Mouse (Mus musculus) limb, embryonic 14.5 days (tissue): ENCODE measurements around the gene Ovol3. TPM values are rescaled to one million over a fixed set of nuclear protein-coding genes. Genes with fewer than 3 reads are reported as not detected.
"Not testable (repeated sequence)": the region's sequence is repeated elsewhere in the genome, so short reads cannot be mapped to it uniquely, and the experiment has no call there.

Experiments used
- ATAC-seq: fragments of 200-750 bp; cut with Nextera tagmentation; 2 replicates; pipeline ENCODE4 v1.8.0; 2017; ENCODE audit warnings: low read depth, moderate number of reproducible peaks, moderate TSS enrichment; ENCODE audit not compliant: low FRiP score
- DNase-seq: peaks from one replicate; pipeline ENCODE4 v3.0.0-alpha.2; 2015; ENCODE audit warnings: low spot score
- H3K27ac ChIP-seq: fragments of 300-500 bp; sonication (generic); replicated peaks from 2 replicates; pipeline ENCODE4 v1.5.1; 2014; ENCODE audit warnings: low read depth, mild to moderate bottlenecking, low read length, moderate library complexity, mixed read lengths
- H3K27me3 ChIP-seq: fragments of 300-500 bp; sonication (generic); 2 replicates; pipeline ENCODE4 v1.6.1; 2014; ENCODE audit warnings: low read length, mixed read lengths; ENCODE audit not compliant: control insufficient read depth, insufficient read depth
- H3K36me3 ChIP-seq: fragments of 300-500 bp; sonication (generic); 2 replicates; pipeline ENCODE4 v1.6.1; 2014; ENCODE audit warnings: mild to moderate bottlenecking, low read length, moderate library complexity, mixed read lengths; ENCODE audit not compliant: control insufficient read depth, insufficient read depth
- H3K4me1 ChIP-seq: fragments of 300-500 bp; sonication (generic); 2 replicates; pipeline ENCODE4 v1.6.1; 2014; ENCODE audit warnings: antibody characterized with exemption, low read length, mixed read lengths; ENCODE audit not compliant: control insufficient read depth, insufficient read depth
- H3K4me2 ChIP-seq: fragments of 300-500 bp; sonication (generic); replicated peaks from 2 replicates; pipeline ENCODE4 v1.6.1; 2014; ENCODE audit warnings: low read depth, mild to moderate bottlenecking, low read length, moderate library complexity; ENCODE audit not compliant: severe bottlenecking
- H3K4me3 ChIP-seq: fragments of 300-500 bp; sonication (generic); replicated peaks from 2 replicates; pipeline ENCODE4 v1.5.1; 2014; ENCODE audit warnings: low read length
- H3K9ac ChIP-seq: fragments of 300-500 bp; sonication (generic); 2 replicates; pipeline ENCODE4 v1.6.1; 2014; ENCODE audit warnings: mild to moderate bottlenecking, low read depth, low read length, moderate library complexity; ENCODE audit not compliant: severe bottlenecking
- H3K9me3 ChIP-seq: fragments of 300-500 bp; sonication (generic); 2 replicates; pipeline ENCODE4 v1.6.1; 2016; ENCODE audit warnings: low read length; ENCODE audit not compliant: control insufficient read depth
- POLR2A ChIP-seq: fragments of 200-500 bp; IDR thresholded peaks from 2 replicates; pipeline ENCODE4 v1.8.0; 2012; ENCODE audit warnings: inconsistent platforms, mild to moderate bottlenecking, moderate library complexity, borderline replicate concordance; ENCODE audit not compliant: insufficient read depth, insufficient read length; ENCODE audit errors: extremely low read depth
- WGBS: fragments of 180-500 bp; shearing (Covaris S2); extraction: QIAGEN DNeasy Blood & Tissue Kit; methylation state at CpG from one replicate; pipeline ENCODE4 v1.1.7; 2014; 5-methylcytosine and 5-hydroxymethylcytosine counted together
- polyA plus RNA-seq, 2 experiments: library from polyadenylated mRNA; depleted of rRNA in 1 of 2; stranded (reverse) in 1 of 2; unstranded in 1 of 2; fragments of >200 nt; fragmentation: Nextera tagmentation in 1 of 2; extraction: Ambion mirVana in 1 of 2; gene quantifications; 2 replicates each; pipeline versions ENCODE4 v1.2.1 to v1.2.3; 2012 to 2014

Ovol3 gene
- polyA plus RNA-seq, 2 experiments: 0.24 to 0.72 TPM

DNA sequence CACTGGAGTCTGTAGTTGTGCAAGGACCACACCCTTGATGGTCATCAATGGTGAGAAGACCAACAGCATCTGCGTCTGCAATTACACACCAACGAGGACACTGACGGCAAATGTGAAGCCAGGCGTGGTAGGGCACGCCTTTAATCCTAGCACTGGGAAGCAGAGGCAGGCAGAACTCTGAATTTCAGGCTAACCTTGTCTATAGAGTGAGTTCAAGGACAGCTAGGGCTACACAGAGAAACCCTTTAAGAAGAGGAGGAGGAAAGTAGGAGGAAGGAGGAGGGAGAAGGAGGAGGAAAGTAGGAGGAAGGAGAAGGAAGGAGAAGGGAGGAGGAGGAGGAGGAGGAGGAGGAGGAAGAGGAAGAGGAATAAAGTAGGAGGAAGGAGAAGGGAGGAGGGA, 30.0 kb upstream of the Ovol3 start:
- no peak for DNase-seq
- 91% methylated on average over 5 of the region's 5 CpGs for WGBS
- H3K9ac ChIP-seq: no peak overlapping the region
- ATAC-seq: no peak
- no peaks in the 10 kb centered on the region for H3K27me3 ChIP-seq
- peaks cover 9% of the 10 kb centered on the region; the same call in 1 of the 2 replicates for H3K36me3 ChIP-seq
- no peak overlapping the region for H3K4me2 ChIP-seq
- no peaks in the 10 kb centered on the region for H3K4me1 ChIP-seq
- no peaks in the 10 kb centered on the region for H3K9me3 ChIP-seq
- H3K4me3 ChIP-seq: no peak overlapping the region
- no peak for TF ChIP-seq POLR2A
- no peak overlapping the region for H3K27ac ChIP-seq

DNA sequence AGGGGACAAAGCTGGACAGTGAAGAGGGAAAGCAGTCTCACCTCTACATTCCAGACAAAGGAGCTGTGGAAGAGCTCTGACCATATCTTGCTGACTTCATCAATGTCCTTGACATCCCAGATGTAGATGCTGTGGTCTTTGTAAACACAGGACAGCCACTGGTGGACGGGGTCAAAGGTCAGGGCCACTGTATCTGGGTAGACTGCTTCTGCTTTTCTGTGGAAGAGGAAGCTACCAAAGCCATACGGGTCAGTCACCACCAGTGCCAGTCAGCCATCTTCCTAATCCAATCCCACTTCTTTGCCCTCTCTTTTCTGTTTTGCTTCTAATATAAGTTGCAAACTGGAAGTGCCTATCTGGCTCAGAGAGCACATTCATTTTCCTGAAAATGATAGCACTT, 29.5 kb upstream of the Ovol3 start:
- Histone ChIP-seq H3K27me3 (no peaks in the 10 kb centered on the region), H3K4me2 (no peak overlapping the region), H3K9me3 (no peaks in the 10 kb centered on the region), H3K4me1 (no peaks in the 10 kb centered on the region), H3K27ac (no peak overlapping the region), H3K36me3 (peaks cover 9% of the 10 kb centered on the region; the same call in 1 of the 2 replicates), H3K9ac (no peak overlapping the region), H3K4me3 (no peak overlapping the region)
- ATAC-seq (no peak), DNase-seq (no peak)
- 79% methylated on average over 2 of the region's 2 CpGs for WGBS
- no peak for TF ChIP-seq POLR2A

DNA sequence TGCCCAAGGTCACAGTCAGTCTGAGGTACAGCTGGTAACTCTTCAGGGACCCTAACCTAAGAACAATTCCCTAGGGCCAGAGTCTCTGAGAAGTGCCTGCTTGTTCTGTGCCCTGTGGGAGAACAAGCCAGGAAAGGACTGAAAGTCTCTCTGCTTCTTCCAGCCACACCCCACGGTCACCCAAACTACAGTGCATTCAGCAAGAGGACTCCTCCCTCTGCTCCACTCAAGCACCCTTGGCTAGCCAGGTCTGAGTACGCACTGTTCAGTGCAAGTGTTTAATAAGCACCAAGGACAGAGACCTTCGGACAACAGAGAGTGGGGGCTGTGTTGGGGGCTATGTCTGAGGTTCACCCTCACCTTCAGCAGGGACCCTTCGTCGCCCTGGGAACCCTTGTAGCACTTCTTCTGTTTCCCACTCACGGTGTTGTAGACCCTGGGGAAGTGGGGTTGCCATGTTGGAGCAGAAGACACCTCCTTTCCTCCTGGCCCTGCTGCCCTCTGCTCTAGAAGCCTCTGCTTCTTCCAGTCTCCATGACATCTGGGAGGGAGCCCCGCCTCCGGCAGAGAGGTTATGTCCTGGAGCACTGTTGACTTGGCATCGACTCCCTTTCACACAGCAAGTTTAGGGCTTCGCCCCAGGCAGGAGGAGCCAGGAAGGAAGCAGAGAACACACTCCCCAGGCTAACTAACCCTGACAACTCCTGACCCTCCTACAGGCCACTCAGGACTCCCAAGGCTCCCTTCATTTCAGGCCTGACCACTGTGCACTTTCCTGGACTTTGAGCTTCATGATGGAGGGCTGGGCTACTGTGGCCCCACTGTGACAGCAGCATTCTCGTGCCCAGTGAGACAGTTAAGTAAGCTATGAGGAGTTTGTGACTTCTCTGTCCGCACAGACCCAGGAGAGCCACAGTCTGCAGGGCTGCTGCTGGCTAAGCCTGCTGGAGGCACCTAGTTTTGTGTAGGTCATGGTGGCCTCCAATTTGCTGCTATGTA, 16.7 kb upstream of the Ovol3 start:
- Histone ChIP-seq H3K9me3 (no peaks in the 10 kb centered on the region), H3K27ac (no peak overlapping the region), H3K36me3 (peaks cover 3% of the 10 kb centered on the region; the same call in 1 of the 2 replicates), H3K4me1 (no peaks in the 10 kb centered on the region), H3K27me3 (no peaks in the 10 kb centered on the region), H3K4me3 (no peak overlapping the region), H3K9ac (no peak overlapping the region), H3K4me2 (no peak overlapping the region)
- ATAC-seq (no peak), DNase-seq (no peak)
- 78% methylated on average over 12 of the region's 12 CpGs for WGBS
- TF ChIP-seq POLR2A: no peak

DNA sequence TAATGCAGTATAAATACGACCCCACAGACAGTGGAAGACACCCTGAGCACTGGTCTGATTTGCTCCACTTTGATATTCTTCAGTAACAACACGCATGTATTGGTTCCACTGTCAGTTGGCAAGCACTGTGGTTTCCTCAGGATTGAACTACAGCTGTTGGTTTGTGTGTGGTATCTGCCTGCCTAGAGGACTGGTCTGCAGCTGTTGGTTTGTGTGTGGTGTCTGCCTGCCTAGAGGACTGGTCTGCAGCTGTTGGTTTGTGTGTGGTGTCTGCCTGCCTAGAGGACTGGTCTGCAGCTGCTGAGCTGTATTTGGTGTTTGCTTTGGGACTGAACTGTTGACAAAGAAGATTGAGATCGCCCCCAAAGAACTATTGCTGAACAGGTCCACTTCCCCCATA, 1.8 kb upstream of the Ovol3 start:
- peaks cover 34% of the 10 kb centered on the region for H3K36me3 ChIP-seq
- not testable (repeated sequence) for H3K4me2 ChIP-seq, H3K9ac ChIP-seq, H3K4me1 ChIP-seq, ATAC-seq, H3K4me3 ChIP-seq, H3K27me3 ChIP-seq, DNase-seq, H3K9me3 ChIP-seq, H3K27ac ChIP-seq
- WGBS: 77% methylated on average over 3 of the region's 3 CpGs

DNA sequence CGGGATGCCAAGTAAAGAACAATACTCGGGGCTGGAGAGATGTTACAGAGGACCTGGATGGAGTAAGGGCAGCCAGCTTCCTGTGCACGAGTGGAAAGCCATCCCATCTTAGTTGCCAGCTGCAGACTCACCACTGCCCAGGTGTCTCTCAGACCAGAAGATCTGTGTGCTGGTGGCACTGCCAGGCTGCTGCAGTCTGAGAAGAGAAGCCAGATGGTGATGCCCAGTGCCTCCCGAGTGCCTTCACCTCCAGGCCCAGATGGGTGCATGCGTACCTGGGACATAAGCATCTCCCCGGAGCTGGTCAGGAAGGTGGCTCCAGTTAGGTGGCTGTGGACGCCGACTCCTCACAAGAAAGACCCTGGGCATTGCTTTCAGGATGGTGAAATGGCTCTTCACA, 434 bp downstream of the Ovol3 start:
- ATAC-seq: no peak
- Histone ChIP-seq H3K27ac (no peak overlapping the region), H3K4me2 (no peak overlapping the region), H3K4me1 (peaks cover 10% of the 10 kb centered on the region), H3K9ac (no peak overlapping the region), H3K36me3 (peaks cover 28% of the 10 kb centered on the region), H3K4me3 (no peak overlapping the region), H3K9me3 (no peaks in the 10 kb centered on the region), H3K27me3 (no peaks in the 10 kb centered on the region)
- no peak for DNase-seq
- no peak for TF ChIP-seq POLR2A
- WGBS: 89% methylated on average over 8 of the region's 8 CpGs
